Mouse (Mus musculus): ENCODE results near the gene Mapk8ip2. TPM values are rescaled to one million over a fixed set of nuclear protein-coding genes. Genes with fewer than 3 reads are reported as not detected.
A peak's percentile ranks its signal among the peaks of the same experiment; 100 is the strongest.

Mapk8ip2 gene
- polyA plus RNA-seq, 1 experiment from 2014 or later: 26.4 TPM

DNA sequence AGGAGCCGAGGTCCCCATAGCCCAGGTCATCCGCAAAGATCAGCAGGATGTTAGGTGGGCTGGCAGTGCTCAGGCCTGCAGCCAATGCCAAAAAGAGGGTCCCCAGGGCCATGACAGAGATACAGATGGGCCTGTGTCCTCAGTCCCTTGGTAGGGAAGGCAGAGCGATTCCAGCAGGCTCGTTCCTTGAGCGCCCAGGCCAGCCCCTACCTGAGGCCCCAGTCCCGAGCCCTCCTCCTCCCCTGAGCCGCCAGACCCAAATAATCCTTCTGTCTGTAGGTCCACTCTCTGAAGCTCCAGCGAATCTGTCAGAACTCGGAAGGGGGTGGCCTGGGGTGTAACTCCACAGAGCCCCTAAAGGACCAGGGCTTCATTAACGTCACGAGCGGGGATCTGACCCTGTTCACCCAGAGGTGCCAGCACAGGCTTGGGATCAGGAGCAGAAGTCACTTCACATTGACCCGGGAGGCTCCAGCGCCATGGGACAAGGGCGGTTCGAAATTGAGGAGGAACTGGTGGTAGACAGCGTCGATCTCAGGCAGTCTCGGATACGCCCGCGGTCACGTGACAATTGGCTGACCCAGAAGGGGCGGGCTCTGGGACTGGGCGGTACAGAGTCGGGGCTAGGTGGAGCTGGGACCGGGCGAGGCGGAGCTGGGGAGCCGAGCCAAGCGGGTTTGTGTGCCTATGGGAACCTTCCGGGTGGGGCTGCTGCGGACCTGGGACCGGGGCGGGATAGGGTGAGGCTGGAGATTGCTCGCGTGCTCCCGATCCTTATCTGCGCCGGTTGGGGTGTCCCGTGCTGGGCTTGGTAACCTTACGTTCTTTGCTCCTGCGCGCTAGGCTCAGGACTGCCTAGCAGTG lies 22.1 kb downstream of the Mapk8ip2 start:
- H3K27me3 ChIP-seq (ENCODE audit: low read depth, poor library complexity, severe bottlenecking): peaks cover 19% of the 10 kb centered on the region
- H3K27ac ChIP-seq (replicated peaks): peak overlapping the region; percentile 85
- peaks cover 30% of the 10 kb centered on the region for H3K4me1 ChIP-seq
- H3K36me3 ChIP-seq: 0 out of 2 replicates have a peak, but pooled peaks cover 2% of the 10 kb centered on the region
- peak overlapping the region; percentile 70 for H3K4me3 ChIP-seq
- peak; percentile 90 for DNase-seq (ENCODE audit: low spot score)
- no peaks in the 10 kb centered on the region for H3K9me3 ChIP-seq (replicated peaks)
- whole genome bisulfite sequencing: 10% methylated on average over 44 of the region's 44 CpGs

DNA sequence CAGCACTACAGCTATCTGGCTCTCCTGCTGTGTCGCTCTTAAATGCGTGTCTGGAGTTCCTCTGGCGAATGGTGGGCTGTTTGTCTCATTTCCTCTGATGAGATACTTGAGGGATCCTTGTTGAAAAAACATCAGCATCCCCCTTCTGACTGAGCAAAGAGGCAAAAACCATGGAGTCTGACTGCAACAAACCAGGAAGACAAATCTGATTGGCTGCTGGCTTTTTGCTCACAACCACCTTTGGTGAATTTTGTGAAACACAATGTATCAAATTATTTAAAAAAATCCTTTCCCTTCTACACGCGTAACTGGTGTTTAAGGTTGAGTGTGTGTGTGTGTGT lies 22.7 kb downstream of the Mapk8ip2 start:
- peaks cover 30% of the 10 kb centered on the region for H3K4me1 ChIP-seq
- peak overlapping the region; percentile 70 for H3K4me3 ChIP-seq
- H3K36me3 ChIP-seq: 0 out of 2 replicates have a peak, but pooled peaks cover 2% of the 10 kb centered on the region
- DNase-seq (ENCODE audit: low spot score): no peak
- peak overlapping the region; percentile 85 for H3K27ac ChIP-seq (replicated peaks)
- no peaks in the 10 kb centered on the region for H3K9me3 ChIP-seq (replicated peaks)
- WGBS: 4% methylated on average over 5 of the region's 5 CpGs
- peaks cover 19% of the 10 kb centered on the region for H3K27me3 ChIP-seq (ENCODE audit: low read depth, poor library complexity, severe bottlenecking)

DNA sequence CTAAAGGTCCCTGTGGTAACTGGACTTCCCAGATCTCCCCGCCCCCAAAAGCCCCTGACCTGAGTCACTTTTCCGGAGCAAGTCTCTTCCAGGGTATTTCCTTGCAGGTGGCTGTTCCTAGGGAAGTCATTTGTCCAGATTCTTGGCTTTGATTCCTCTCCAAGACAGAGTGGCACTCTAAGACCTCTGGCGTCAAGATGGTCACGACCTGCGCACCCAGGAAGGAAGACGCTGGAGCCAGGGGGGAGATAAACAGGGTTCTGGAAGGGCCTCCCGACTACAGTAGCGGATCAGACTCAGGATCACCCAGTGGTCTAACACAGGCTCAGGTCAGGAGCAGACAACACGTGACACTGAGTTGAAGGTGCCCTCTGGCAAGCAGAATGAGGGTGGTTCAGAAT lies 23.4 kb downstream of the Mapk8ip2 start, which contains the start of gene Arsa:
TSS of gene Arsa (minus strand) at position 335 of the 401 bp plus-strand sequence.
- peak within 1 kb of the TSS; percentile 70 for H3K4me3 ChIP-seq
- H3K27ac ChIP-seq (replicated peaks): peak within 1 kb of the TSS; percentile 85

DNA sequence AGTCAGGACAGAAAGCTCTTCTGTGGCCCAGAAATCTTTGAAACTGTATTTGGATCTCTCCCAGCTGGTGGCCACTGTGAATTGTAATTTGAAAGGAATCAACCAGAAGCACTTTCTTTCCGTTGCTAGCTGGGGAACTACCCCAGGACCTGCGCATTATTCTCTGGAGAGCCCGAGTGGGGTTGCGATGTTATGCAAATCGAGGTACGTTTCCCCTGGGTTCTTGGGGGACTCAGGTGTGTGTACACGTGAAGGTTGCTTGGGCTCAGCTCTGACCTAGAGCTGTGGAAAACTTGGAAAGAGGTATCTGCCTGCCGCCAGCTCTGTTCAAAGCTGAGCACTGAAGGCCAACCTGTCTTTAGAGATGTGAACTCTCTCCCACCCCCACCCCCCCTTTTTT lies 24.1 kb downstream of the Mapk8ip2 start:
- H3K36me3 ChIP-seq: 0 out of 2 replicates have a peak, but pooled peaks cover 2% of the 10 kb centered on the region
- no peak overlapping the region for H3K27ac ChIP-seq (replicated peaks)
- no peak overlapping the region for H3K4me3 ChIP-seq
- no peak for DNase-seq (ENCODE audit: low spot score)
- peaks cover 30% of the 10 kb centered on the region for H3K4me1 ChIP-seq
- peaks cover 19% of the 10 kb centered on the region for H3K27me3 ChIP-seq (ENCODE audit: low read depth, poor library complexity, severe bottlenecking)
- no peaks in the 10 kb centered on the region for H3K9me3 ChIP-seq (replicated peaks)
- 41% methylated on average over 8 of the region's 8 CpGs for WGBS

More for the DNA sequence above, 23.4 kb downstream of the Mapk8ip2 start, which contains the start of gene Arsa:
- 0 out of 2 replicates have a peak, but pooled peaks cover 2% of the 10 kb centered on the region for H3K36me3 ChIP-seq
- WGBS: 34% methylated on average over 9 of the region's 9 CpGs
- peaks cover 30% of the 10 kb centered on the region for H3K4me1 ChIP-seq
- no peaks in the 10 kb centered on the region for H3K9me3 ChIP-seq (replicated peaks)
- DNase-seq (ENCODE audit: low spot score): no peak
- H3K27me3 ChIP-seq (ENCODE audit: low read depth, poor library complexity, severe bottlenecking): peaks cover 19% of the 10 kb centered on the region

DNA sequence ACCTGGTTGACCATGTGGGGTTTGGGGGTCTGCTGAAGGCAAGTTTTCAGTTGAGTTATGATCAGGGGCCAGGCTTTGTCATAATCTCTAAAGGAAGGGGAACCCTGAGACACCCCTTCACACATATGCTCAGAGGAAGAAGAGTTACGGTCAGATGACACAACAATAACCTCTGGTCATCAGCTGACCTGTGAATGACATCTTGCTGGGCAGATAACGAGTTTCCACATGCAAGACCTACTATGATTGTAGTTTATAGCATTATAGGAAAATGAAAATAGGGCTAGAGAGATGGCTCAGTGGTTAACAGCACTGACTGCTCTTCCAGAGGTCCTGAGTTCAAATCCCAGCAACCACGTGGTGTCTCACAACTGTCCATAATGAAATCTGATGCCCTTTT lies 24.9 kb downstream of the Mapk8ip2 start:
- Histone ChIP-seq H3K4me3 (no peak overlapping the region), H3K4me1 (peaks cover 30% of the 10 kb centered on the region), H3K27ac (replicated peaks) (no peak overlapping the region), H3K9me3 (replicated peaks) (no peaks in the 10 kb centered on the region), H3K36me3 (no peaks in the 10 kb centered on the region), H3K27me3 (ENCODE audit: low read depth, poor library complexity, severe bottlenecking) (peaks cover 19% of the 10 kb centered on the region)
- 86% methylated on average over 3 of the region's 3 CpGs for WGBS
- no peak for DNase-seq (ENCODE audit: low spot score)

DNA sequence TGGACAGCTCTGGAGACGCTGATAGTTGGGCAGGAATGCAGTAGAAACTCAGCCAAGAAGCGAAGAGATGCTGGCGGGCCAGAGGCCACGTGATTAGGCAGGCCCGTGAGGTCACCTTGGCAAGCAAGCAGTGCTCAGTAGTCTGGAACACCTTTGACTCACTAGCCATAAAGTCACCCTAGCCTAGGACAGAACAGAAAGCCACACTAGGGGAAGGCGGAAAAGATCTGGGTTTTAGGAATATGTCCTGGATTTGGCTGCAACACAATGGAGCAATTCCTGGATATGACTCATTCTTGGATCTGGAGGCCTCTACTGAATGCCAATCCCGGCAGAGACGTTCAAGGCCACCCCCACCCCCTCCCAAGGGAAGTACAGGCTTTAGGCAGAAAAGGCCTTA lies 26.9 kb downstream of the Mapk8ip2 start:
- no peak for DNase-seq (ENCODE audit: low spot score)
- no peaks in the 10 kb centered on the region for H3K36me3 ChIP-seq
- no peak overlapping the region for H3K27ac ChIP-seq (replicated peaks)
- WGBS: 89% methylated on average over 8 of the region's 8 CpGs
- H3K4me3 ChIP-seq: no peak overlapping the region
- H3K9me3 ChIP-seq (replicated peaks): no peaks in the 10 kb centered on the region
- H3K27me3 ChIP-seq (ENCODE audit: low read depth, poor library complexity, severe bottlenecking): peaks cover 13% of the 10 kb centered on the region
- peaks cover 20% of the 10 kb centered on the region for H3K4me1 ChIP-seq

DNA sequence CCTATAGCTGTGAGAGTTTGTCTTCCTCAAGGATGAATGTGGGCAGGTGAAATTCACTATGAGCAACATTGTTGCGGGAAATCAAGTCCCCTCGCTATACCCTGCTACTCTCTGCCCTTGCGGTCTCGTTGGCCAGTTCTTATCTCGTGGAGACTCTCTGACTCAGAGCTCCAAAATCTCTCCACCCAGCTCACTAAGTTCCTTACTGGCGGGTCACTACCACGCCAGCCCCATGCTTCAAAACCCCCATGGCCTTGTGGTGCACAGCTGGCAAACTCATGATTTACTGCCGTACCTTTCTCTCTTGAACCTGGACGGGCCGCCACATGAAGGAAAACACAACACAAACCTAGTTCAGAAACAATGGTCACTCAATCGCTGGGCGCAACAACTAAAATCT lies 34.5 kb downstream of the Mapk8ip2 start:
- no peak overlapping the region for H3K4me3 ChIP-seq
- 87% methylated on average over 12 of the region's 12 CpGs for WGBS
- H3K27ac ChIP-seq (replicated peaks): no peak overlapping the region
- DNase-seq (ENCODE audit: low spot score): no peak
- no peaks in the 10 kb centered on the region for H3K4me1 ChIP-seq
- H3K27me3 ChIP-seq (ENCODE audit: low read depth, poor library complexity, severe bottlenecking): no peaks in the 10 kb centered on the region
- H3K9me3 ChIP-seq (replicated peaks): no peaks in the 10 kb centered on the region
- H3K36me3 ChIP-seq: no peaks in the 10 kb centered on the region

DNA sequence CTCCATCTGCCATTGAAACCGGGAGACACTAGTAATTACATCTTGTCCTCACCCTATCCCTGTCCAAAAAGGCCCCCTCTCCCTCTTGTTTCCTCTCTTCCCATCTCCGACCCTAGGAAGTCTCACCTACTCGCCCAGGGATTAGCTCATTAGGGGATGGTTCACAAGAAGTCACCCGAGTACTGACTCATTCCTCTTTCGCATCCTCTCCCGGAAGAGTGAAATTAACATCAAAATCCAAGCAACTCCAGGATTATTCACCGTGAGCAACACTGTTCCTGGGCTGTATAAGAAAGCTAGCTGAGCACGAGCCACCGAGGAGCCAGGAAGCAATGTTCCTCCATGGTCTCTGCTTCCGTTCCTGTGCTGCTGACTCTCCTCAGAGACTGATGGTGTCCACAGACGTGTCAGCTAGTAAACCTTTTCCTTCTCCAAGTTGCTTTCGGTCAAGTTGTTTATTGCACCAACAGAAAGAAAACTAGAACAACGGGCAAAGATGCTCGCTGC lies 35.0 kb downstream of the Mapk8ip2 start:
- no peak for DNase-seq (ENCODE audit: low spot score)
- no peaks in the 10 kb centered on the region for H3K27me3 ChIP-seq (ENCODE audit: low read depth, poor library complexity, severe bottlenecking)
- H3K9me3 ChIP-seq (replicated peaks): no peaks in the 10 kb centered on the region
- no peak overlapping the region for H3K27ac ChIP-seq (replicated peaks)
- H3K36me3 ChIP-seq: no peaks in the 10 kb centered on the region
- WGBS: 56% methylated on average over 14 of the region's 14 CpGs
- H3K4me3 ChIP-seq: no peak overlapping the region
- no peaks in the 10 kb centered on the region for H3K4me1 ChIP-seq

DNA sequence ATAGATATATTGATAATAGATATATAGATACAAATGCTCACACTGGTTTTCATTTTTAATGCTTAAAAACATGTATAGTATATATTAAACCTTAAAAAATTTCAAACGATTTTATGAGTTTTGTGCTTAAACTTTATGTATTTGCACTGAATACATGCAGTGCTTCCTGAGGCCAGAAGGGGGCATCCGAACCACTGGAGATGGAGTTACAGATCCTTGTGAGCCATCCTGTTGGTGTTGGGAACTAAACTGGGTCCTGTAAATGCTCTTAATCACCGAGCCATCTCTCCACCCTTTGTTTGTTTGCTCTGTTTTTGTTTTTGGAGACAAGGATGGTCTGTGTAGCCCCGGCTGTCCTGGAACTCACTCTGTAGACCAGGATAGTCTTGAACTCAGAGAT lies 41.3 kb downstream of the Mapk8ip2 start:
- peaks cover 38% of the 10 kb centered on the region for H3K4me1 ChIP-seq
- H3K27ac ChIP-seq (replicated peaks): no peak overlapping the region
- H3K4me3 ChIP-seq: no peak overlapping the region
- DNase-seq (ENCODE audit: low spot score): no peak
- H3K27me3 ChIP-seq (ENCODE audit: low read depth, poor library complexity, severe bottlenecking): peaks cover 34% of the 10 kb centered on the region
- no peaks in the 10 kb centered on the region for H3K36me3 ChIP-seq
- WGBS: 80% methylated on average over 4 of the region's 4 CpGs
- H3K9me3 ChIP-seq (replicated peaks): no peaks in the 10 kb centered on the region

DNA sequence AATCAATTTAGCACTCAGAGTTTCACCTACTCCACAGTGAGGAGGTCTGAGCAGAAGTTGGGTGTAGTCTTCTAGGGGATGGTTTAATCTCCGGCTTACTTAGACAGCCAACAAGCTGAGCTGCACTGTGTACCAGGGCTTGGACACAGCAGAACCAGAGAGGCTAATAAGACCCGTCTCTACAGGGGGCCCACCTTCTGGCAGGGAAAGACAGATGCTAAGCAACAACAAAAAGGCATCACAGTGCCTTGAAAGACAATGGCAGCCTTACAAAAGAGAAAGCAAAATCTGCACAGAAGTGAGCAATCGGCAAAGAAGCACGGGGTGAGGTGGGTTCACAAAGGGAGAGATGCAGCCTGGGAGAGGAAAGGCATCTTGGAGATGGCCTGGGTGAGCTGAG lies 42.4 kb downstream of the Mapk8ip2 start:
- peaks cover 43% of the 10 kb centered on the region for H3K27me3 ChIP-seq (ENCODE audit: low read depth, poor library complexity, severe bottlenecking)
- H3K4me3 ChIP-seq: no peak overlapping the region
- H3K27ac ChIP-seq (replicated peaks): peak overlapping the region; percentile 2; the same call in 1 of the 2 replicates
- H3K4me1 ChIP-seq: peaks cover 48% of the 10 kb centered on the region
- no peaks in the 10 kb centered on the region for H3K9me3 ChIP-seq (replicated peaks)
- no peaks in the 10 kb centered on the region for H3K36me3 ChIP-seq
- DNase-seq (ENCODE audit: low spot score): no peak
- WGBS: 20% methylated on average over 4 of the region's 4 CpGs

DNA sequence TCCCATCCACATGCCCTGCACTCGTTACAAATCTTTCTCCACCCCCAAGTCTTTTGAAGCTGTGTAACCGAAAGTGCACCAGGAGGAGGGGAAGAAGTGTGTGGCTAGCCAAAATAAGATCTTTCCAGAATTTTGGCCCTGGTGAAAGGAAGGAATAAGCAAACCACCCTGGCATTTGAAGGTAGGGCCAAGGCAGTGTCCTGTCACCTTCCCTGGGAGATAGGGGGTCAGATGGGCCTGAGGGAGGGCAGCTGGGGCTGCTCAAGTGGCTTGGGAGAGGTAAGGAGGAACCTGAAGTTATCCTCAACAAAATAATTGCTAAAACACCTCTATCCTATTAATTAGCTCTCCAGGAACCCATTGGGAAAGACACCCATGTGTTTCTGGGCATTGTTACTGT lies 43.1 kb downstream of the Mapk8ip2 start:
- Histone ChIP-seq H3K4me3 (no peak overlapping the region), H3K27me3 (ENCODE audit: low read depth, poor library complexity, severe bottlenecking) (peaks cover 50% of the 10 kb centered on the region), H3K27ac (replicated peaks) (0 out of 2 replicates have a peak overlapping the region, but pooled peaks have one; percentile 33), H3K4me1 (peaks cover 48% of the 10 kb centered on the region), H3K36me3 (no peaks in the 10 kb centered on the region), H3K9me3 (replicated peaks) (no peaks in the 10 kb centered on the region)
- 25% methylated on average over 2 of the region's 2 CpGs for WGBS
- no peak for DNase-seq (ENCODE audit: low spot score)

DNA sequence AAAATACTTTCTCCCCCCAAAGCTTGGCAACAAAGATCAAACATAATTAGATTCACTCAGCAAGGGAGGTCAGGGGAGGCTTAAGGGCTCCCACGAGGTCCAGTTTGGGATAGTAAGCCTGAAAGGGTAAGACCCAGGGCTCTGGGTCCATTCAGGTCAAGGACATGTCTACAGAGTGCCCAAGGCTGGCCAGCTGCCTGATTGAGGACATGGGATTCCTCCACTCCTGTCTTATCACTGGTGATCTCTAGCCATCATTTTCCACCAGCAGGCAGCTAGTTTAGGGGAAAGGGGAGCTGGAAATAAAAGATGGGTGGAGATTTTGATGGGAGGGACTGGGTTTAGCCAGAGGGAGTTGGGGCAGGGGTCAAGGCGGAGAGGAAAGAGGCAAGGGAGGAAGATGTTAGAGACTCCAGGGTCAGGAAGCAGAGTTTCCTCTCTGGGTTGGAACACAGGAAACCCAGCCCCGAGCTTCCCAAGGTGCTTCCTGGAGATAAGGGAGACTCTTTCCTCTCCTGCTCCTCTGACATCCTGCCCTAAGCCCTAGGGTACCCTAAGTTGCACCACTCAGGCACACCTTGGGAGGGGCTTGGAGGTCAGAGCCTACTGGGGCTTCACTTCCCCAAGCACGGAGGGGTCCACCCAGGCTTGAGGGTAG lies 43.8 kb downstream of the Mapk8ip2 start:
- Histone ChIP-seq H3K27me3 (ENCODE audit: low read depth, poor library complexity, severe bottlenecking) (peaks cover 57% of the 10 kb centered on the region), H3K9me3 (replicated peaks) (no peaks in the 10 kb centered on the region), H3K4me3 (peak overlapping the region; percentile 83), H3K4me1 (peaks cover 48% of the 10 kb centered on the region), H3K36me3 (no peaks in the 10 kb centered on the region), H3K27ac (replicated peaks) (no peak overlapping the region)
- DNase-seq (ENCODE audit: low spot score): no peak
- WGBS: 20% methylated on average over 4 of the region's 4 CpGs
